Mouse (Mus musculus): ENCODE results near the gene Cmpk1. TPM values are rescaled to one million over a fixed set of nuclear protein-coding genes. Genes with fewer than 3 reads are reported as not detected.
"Not testable (repeated sequence)": the region's sequence is repeated elsewhere in the genome, so short reads cannot be mapped to it uniquely, and the experiment has no call there.

Gene Cmpk1
- polyA plus RNA-seq, 1 experiment from 2014 or later: 57.4 TPM

GRCm38 (mm10) chr4:114982619-114983018 lies 4.4 kb downstream of the Cmpk1 start:
- 88% methylated on average over 1 of the region's 1 CpGs for WGBS
- H3K9me3 ChIP-seq: no peaks in the 10 kb centered on the region
- H3K4me1 ChIP-seq: peaks cover 19% of the 10 kb centered on the region
- ATAC-seq (ENCODE audit: extremely low read depth, insufficient number of reproducible peaks, low FRiP score, low TSS enrichment): no peak
- no peak overlapping the region for H3K4me2 ChIP-seq
- no peak overlapping the region for H3K27ac ChIP-seq (replicated peaks)
- H3K9ac ChIP-seq: no peak overlapping the region
- H3K4me3 ChIP-seq: no peak overlapping the region
- peaks cover 4% of the 10 kb centered on the region; the same call in 1 of the 2 replicates for H3K36me3 ChIP-seq
- no peaks in the 10 kb centered on the region for H3K27me3 ChIP-seq (replicated peaks)

GRCm38 (mm10) chr4:114973229-114973740 lies 13.8 kb downstream of the Cmpk1 start:
- ATAC-seq (ENCODE audit: extremely low read depth, insufficient number of reproducible peaks, low FRiP score, low TSS enrichment): no peak
- H3K9me3 ChIP-seq: no peaks in the 10 kb centered on the region
- no peak overlapping the region for H3K9ac ChIP-seq
- no peaks in the 10 kb centered on the region; the same call in 1 of the 2 replicates for H3K4me1 ChIP-seq
- no peak overlapping the region for H3K27ac ChIP-seq (replicated peaks)
- no peak overlapping the region for H3K4me2 ChIP-seq
- peaks cover 9% of the 10 kb centered on the region for H3K36me3 ChIP-seq
- 91% methylated on average over 1 of the region's 1 CpGs for WGBS
- H3K4me3 ChIP-seq: no peak overlapping the region
- no peaks in the 10 kb centered on the region for H3K27me3 ChIP-seq (replicated peaks)

GRCm38 (mm10) chr4:114970736-114971135 lies 16.3 kb downstream of the Cmpk1 start:
- Histone ChIP-seq H3K9ac (no peak overlapping the region), H3K27ac (replicated peaks) (no peak overlapping the region), H3K4me2 (no peak overlapping the region), H3K27me3 (replicated peaks) (no peaks in the 10 kb centered on the region), H3K4me1 (no peaks in the 10 kb centered on the region; the same call in 1 of the 2 replicates), H3K4me3 (no peak overlapping the region), H3K9me3 (no peaks in the 10 kb centered on the region), H3K36me3 (peaks cover 35% of the 10 kb centered on the region)
- no peak for ATAC-seq (ENCODE audit: extremely low read depth, insufficient number of reproducible peaks, low FRiP score, low TSS enrichment)
- 90% methylated on average over 5 of the region's 5 CpGs for WGBS

GRCm38 (mm10) chr4:114960881-114961280 lies 26.2 kb downstream of the Cmpk1 start:
- peaks cover 51% of the 10 kb centered on the region for H3K36me3 ChIP-seq
- ATAC-seq (ENCODE audit: extremely low read depth, insufficient number of reproducible peaks, low FRiP score, low TSS enrichment); H3K4me1 ChIP-seq; H3K4me2 ChIP-seq; H3K27me3 ChIP-seq (replicated peaks); H3K4me3 ChIP-seq; H3K9me3 ChIP-seq; H3K27ac ChIP-seq (replicated peaks); H3K9ac ChIP-seq: not testable (repeated sequence)
- WGBS: 84% methylated on average over 2 of the region's 2 CpGs

GRCm38 (mm10) chr4:114959533-114959932 lies 27.5 kb downstream of the Cmpk1 start:
- Histone ChIP-seq H3K9ac (no peak overlapping the region), H3K4me3 (no peak overlapping the region), H3K27me3 (replicated peaks) (no peaks in the 10 kb centered on the region), H3K4me1 (peaks cover 10% of the 10 kb centered on the region), H3K9me3 (no peaks in the 10 kb centered on the region), H3K27ac (replicated peaks) (no peak overlapping the region), H3K36me3 (peaks cover 37% of the 10 kb centered on the region), H3K4me2 (no peak overlapping the region)
- 70% methylated on average over 2 of the region's 2 CpGs for WGBS
- ATAC-seq (ENCODE audit: extremely low read depth, insufficient number of reproducible peaks, low FRiP score, low TSS enrichment): no peak

- H3K4me3 ChIP-seq: no peak overlapping the region
- H3K9me3 ChIP-seq: no peaks in the 10 kb centered on the region
- H3K4me2 ChIP-seq: no peak overlapping the region
- no peaks in the 10 kb centered on the region for H3K27me3 ChIP-seq (replicated peaks)
- 50% methylated on average over 4 of the region's 4 CpGs for WGBS
- no peak for ATAC-seq (ENCODE audit: extremely low read depth, insufficient number of reproducible peaks, low FRiP score, low TSS enrichment)
- H3K27ac ChIP-seq (replicated peaks): no peak overlapping the region
- peaks cover 32% of the 10 kb centered on the region for H3K36me3 ChIP-seq
- no peak overlapping the region for H3K9ac ChIP-seq
- H3K4me1 ChIP-seq: peaks cover 10% of the 10 kb centered on the region
Measured at GRCm38 (mm10) chr4:114958786-114959185, 28.3 kb downstream of the Cmpk1 start.

- Histone ChIP-seq H3K9ac (no peak overlapping the region), H3K4me3 (no peak overlapping the region), H3K27me3 (replicated peaks) (0 out of 2 replicates have a peak, but pooled peaks cover under 1% of the 10 kb centered on the region), H3K36me3 (peaks cover 31% of the 10 kb centered on the region), H3K27ac (replicated peaks) (no peak overlapping the region), H3K4me2 (no peak overlapping the region), H3K4me1 (peaks cover 10% of the 10 kb centered on the region), H3K9me3 (no peaks in the 10 kb centered on the region)
- 70% methylated on average over 2 of the region's 2 CpGs for WGBS
- no peak for ATAC-seq (ENCODE audit: extremely low read depth, insufficient number of reproducible peaks, low FRiP score, low TSS enrichment)
Measured at GRCm38 (mm10) chr4:114958231-114958630, 28.8 kb downstream of the Cmpk1 start.

GRCm38 (mm10) chr4:114957403-114957802 lies 29.6 kb downstream of the Cmpk1 start:
- Histone ChIP-seq H3K9ac (no peak overlapping the region), H3K9me3 (no peaks in the 10 kb centered on the region), H3K4me3 (no peak overlapping the region), H3K4me1 (peaks cover 10% of the 10 kb centered on the region), H3K4me2 (no peak overlapping the region), H3K36me3 (peaks cover 23% of the 10 kb centered on the region), H3K27ac (replicated peaks) (no peak overlapping the region), H3K27me3 (replicated peaks) (0 out of 2 replicates have a peak, but pooled peaks cover 3% of the 10 kb centered on the region)
- ATAC-seq (ENCODE audit: extremely low read depth, insufficient number of reproducible peaks, low FRiP score, low TSS enrichment): no peak

GRCm38 (mm10) chr4:114953172-114953571 lies 33.9 kb downstream of the Cmpk1 start:
- no peaks in the 10 kb centered on the region for H3K9me3 ChIP-seq
- no peak for ATAC-seq (ENCODE audit: extremely low read depth, insufficient number of reproducible peaks, low FRiP score, low TSS enrichment)
- WGBS: 66% methylated on average over 3 of the region's 3 CpGs
- no peak overlapping the region for H3K27ac ChIP-seq (replicated peaks)
- H3K9ac ChIP-seq: no peak overlapping the region
- peaks cover under 1% of the 10 kb centered on the region; the same call in 1 of the 2 replicates for H3K4me1 ChIP-seq
- no peak overlapping the region for H3K4me3 ChIP-seq
- H3K4me2 ChIP-seq: no peak overlapping the region
- H3K36me3 ChIP-seq: no peaks in the 10 kb centered on the region
- peaks cover 28% of the 10 kb centered on the region for H3K27me3 ChIP-seq (replicated peaks)

GRCm38 (mm10) chr4:114947852-114948481 lies 39.1 kb downstream of the Cmpk1 start:
- no peaks in the 10 kb centered on the region for H3K36me3 ChIP-seq
- peaks cover 65% of the 10 kb centered on the region for H3K27me3 ChIP-seq (replicated peaks)
- H3K4me1 ChIP-seq: no peaks in the 10 kb centered on the region
- H3K4me3 ChIP-seq: no peak overlapping the region
- no peak for ATAC-seq (ENCODE audit: extremely low read depth, insufficient number of reproducible peaks, low FRiP score, low TSS enrichment)
- H3K9ac ChIP-seq: no peak overlapping the region
- WGBS: 58% methylated on average over 7 of the region's 7 CpGs
- H3K9me3 ChIP-seq: no peaks in the 10 kb centered on the region
- no peak overlapping the region for H3K27ac ChIP-seq (replicated peaks)
- no peak overlapping the region for H3K4me2 ChIP-seq

DNA sequence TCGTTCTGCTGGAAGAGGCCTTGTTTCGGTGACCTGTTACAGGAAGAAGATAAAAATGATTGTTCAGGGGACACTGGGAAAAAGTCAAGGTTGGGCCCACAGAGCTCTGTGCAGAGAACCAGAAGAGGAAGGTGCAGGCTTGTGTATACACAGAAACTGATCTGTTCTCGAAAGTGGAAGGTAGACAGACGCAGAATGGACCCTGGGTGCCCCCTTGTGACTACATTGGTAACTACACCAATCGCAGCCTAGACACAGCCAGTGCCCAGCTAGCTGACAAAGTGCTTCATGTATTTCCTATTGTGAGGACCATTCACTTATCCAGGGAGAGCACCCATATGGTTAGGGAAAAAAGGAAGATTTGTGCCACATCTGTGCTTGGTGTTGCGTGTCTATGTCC lies 39.6 kb downstream of the Cmpk1 start:
- Histone ChIP-seq H3K36me3 (no peaks in the 10 kb centered on the region), H3K4me2 (no peak overlapping the region), H3K27ac (replicated peaks) (no peak overlapping the region), H3K27me3 (replicated peaks) (peaks cover 71% of the 10 kb centered on the region), H3K9ac (no peak overlapping the region), H3K4me3 (no peak overlapping the region), H3K4me1 (no peaks in the 10 kb centered on the region), H3K9me3 (no peaks in the 10 kb centered on the region)
- ATAC-seq (ENCODE audit: extremely low read depth, insufficient number of reproducible peaks, low FRiP score, low TSS enrichment): no peak
- 28% methylated on average over 6 of the region's 6 CpGs for WGBS

GRCm38 (mm10) chr4:114946416-114946815 lies 40.6 kb downstream of the Cmpk1 start:
- H3K4me1 ChIP-seq: no peaks in the 10 kb centered on the region
- no peak overlapping the region for H3K4me3 ChIP-seq
- no peaks in the 10 kb centered on the region for H3K36me3 ChIP-seq
- no peak overlapping the region for H3K4me2 ChIP-seq
- ATAC-seq (ENCODE audit: extremely low read depth, insufficient number of reproducible peaks, low FRiP score, low TSS enrichment): no peak
- no peak overlapping the region for H3K27ac ChIP-seq (replicated peaks)
- no peaks in the 10 kb centered on the region for H3K9me3 ChIP-seq
- peaks cover 77% of the 10 kb centered on the region for H3K27me3 ChIP-seq (replicated peaks)
- WGBS: 83% methylated on average over 4 of the region's 4 CpGs
- H3K9ac ChIP-seq: no peak overlapping the region

All from heart, embryonic 13.5 days (tissue).